Mouse (Mus musculus) CH12.LX (cell line): ENCODE data around the gene Agmat.

Experiments
- BHLHE40 ChIP-seq: IDR thresholded peaks from 2 replicates; pipeline ENCODE4 v1.6.1; 2011; ENCODE audit warnings: mild to moderate bottlenecking, low read depth, low read length, improper control_type of control experiment
- CTCF ChIP-seq, 2 experiments: IDR thresholded peaks in 1 of 2; conservative IDR thresholded peaks in 1 of 2; 2 replicates each; pipeline ENCODE4 v1.5.1; 2011 to 2012; ENCODE audit warnings: low read depth in 2 of 2, low read length in 2 of 2, improper control_type of control experiment in 1 of 2, inconsistent platforms in 1 of 2, mild to moderate bottlenecking in 1 of 2, moderate library complexity in 1 of 2
- HCFC1 ChIP-seq: IDR thresholded peaks from 2 replicates; pipeline ENCODE4 v1.6.1; 2012; ENCODE audit warnings: low read depth, mild to moderate bottlenecking, inconsistent platforms, low read length, improper control_type of control experiment
- POLR2A ChIP-seq: IDR thresholded peaks from 2 replicates; pipeline ENCODE4 v1.6.1; 2011; ENCODE audit warnings: low read depth, mild to moderate bottlenecking, improper control_type of control experiment, low read length
- RAD21 ChIP-seq: IDR thresholded peaks from 2 replicates; pipeline ENCODE4 v1.6.1; 2011; ENCODE audit warnings: low read depth, mild to moderate bottlenecking, low read length, improper control_type of control experiment, moderate library complexity
- RCOR1 ChIP-seq: conservative IDR thresholded peaks from 2 replicates; pipeline ENCODE4 v1.6.1; 2012; ENCODE audit warnings: low read depth, mild to moderate bottlenecking, inconsistent platforms, low read length, improper control_type of control experiment
- SIN3A ChIP-seq: IDR thresholded peaks from 2 replicates; pipeline ENCODE4 v1.6.1; 2012; ENCODE audit warnings: low read length, improper control_type of control experiment, inconsistent platforms
- TBP ChIP-seq: conservative IDR thresholded peaks from 2 replicates; pipeline ENCODE4 v1.6.1; 2011; ENCODE audit warnings: low read depth, low read length, improper control_type of control experiment

DNA sequence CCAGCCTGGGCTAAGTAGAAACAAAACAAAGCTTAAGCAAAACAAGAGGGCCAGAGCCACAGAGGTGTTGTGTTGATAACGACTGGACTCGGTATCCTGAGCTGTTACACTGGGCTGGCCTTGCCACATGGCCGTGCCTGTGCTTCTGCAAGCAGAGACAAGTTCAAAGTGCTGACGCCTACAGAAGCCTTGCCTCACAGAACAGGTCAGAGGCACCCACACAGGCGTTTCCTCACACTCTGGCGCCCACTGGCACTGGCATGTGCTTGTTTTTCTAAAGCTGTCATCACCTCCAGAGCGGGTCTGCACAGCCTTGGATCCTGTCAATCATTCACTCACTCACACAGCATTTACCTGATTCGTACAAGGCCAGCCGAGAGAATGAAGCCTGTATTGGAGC lies 4.6 kb upstream of the Agmat start:
- TF ChIP-seq CTCF (conservative IDR thresholded peaks at IDR 0.05 in 1 of 2, IDR thresholded peaks at IDR 0.05 in 1 of 2; ENCODE audit: low read depth in 2 of 2, low read length in 2 of 2) (no peak), RAD21 (no peak), POLR2A (no peak), HCFC1 (no peak), RCOR1 (no peak), TBP (no peak), SIN3A (no peak), BHLHE40 (no peak)
